Mouse (Mus musculus): ENCODE results near the gene Fbxo11. TPM values are rescaled to one million over a fixed set of nuclear protein-coding genes. Genes with fewer than 3 reads are reported as not detected.
"Not testable (repeated sequence)": the region's sequence is repeated elsewhere in the genome, so short reads cannot be mapped to it uniquely, and the experiment has no call there.

Gene Fbxo11
- polyA plus RNA-seq, 1 experiment from 2014 or later, result 19.6 TPM

DNA sequence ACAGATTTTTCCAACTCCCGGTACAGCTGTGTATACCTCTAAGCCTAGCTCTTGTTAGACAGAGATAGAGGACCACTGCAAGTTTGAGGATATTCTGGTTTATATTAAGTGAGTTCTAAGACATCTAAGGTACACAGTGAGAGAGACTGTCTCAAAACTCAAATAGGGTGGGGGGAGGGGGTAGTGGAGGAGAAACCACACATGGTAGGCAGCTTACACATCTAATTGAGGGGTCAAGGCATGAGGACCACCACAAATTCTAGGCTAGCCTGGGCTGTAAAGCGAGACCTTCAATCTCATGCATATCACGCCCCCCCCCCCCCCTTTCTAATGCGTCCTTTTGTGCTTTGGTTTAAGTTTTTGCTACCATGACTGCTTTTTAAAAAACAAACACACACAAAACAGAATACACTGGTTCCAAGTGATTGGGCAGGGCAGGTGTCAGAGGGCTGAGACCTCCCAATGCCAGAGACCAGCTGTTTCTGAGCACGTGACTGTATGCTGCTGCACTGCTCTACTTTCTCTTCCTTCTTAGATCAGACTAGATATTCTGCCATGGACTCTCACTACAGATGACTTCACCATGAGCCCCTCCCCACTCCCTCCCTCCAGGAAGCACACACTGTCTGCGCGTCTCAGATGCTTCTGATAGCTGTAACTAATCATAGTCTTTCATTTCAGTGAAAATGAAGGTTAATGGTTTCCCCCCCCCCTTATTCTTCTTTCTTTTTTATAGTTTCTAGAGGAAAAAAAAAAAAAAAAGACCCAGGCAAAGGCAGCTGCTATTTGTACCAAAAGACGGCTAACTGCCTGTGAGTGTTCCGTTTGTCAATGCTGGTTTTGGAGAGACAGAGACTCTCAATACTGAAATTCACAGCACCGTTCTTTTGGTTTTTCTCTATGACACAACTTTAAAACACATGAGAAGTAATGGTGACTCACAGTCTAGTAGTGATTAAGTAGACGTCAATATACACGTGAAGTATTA, 22.7 kb downstream of the Fbxo11 start:
- ATAC-seq (ENCODE audit: insufficient number of reproducible peaks, low FRiP score, low TSS enrichment, low read depth), result peak; percentile 80
- 50% methylated on average over 12 of the region's 12 CpGs for WGBS
- no peaks in the 10 kb centered on the region for H3K9me3 ChIP-seq (replicated peaks)

GRCm38 (mm10) chr17:88040810-88041209, 24.3 kb downstream of the Fbxo11 start:
- WGBS, result 92% methylated on average over 5 of the region's 5 CpGs

More for the DNA sequence above, 22.7 kb downstream of the Fbxo11 start:
- Histone ChIP-seq H3K36me3 (no peaks in the 10 kb centered on the region), H3K4me2 (replicated peaks) (no peak overlapping the region), H3K4me1 (peaks cover 8% of the 10 kb centered on the region; the same call in 1 of the 2 replicates), H3K4me3 (replicated peaks) (no peak overlapping the region), H3K9ac (no peak overlapping the region), H3K27me3 (no peaks in the 10 kb centered on the region), H3K27ac (replicated peaks) (no peak overlapping the region; the same call in 1 of the 2 replicates)

DNA sequence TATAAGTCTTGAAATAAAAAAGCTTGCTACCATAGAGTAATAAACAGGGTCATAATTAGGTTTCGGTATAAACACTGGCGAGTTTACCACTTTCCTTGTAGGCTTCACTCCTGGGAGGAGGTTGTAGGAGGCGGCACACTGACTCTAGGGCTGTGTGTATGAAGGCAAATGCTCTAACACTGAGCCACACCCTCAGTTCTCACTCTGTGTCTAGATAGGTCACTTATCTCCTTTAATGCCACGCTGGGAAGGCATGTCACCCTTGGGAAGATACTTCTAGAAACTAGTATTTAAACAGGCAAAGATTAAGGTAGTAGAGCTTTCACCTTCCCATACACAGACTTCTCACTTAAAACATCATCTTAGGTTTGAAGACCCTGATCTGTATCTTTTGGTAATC, 30.7 kb downstream of the Fbxo11 start:
- H3K4me1 ChIP-seq, result 0 out of 2 replicates have a peak, but pooled peaks cover 5% of the 10 kb centered on the region
- no peaks in the 10 kb centered on the region for H3K9me3 ChIP-seq (replicated peaks)
- no peaks in the 10 kb centered on the region for H3K27me3 ChIP-seq
- H3K4me3 ChIP-seq (replicated peaks), result no peak overlapping the region
- 94% methylated on average over 4 of the region's 4 CpGs for WGBS
- H3K4me2 ChIP-seq (replicated peaks), result no peak overlapping the region
- no peak overlapping the region for H3K27ac ChIP-seq (replicated peaks)
- no peak overlapping the region for H3K9ac ChIP-seq
- no peak for ATAC-seq (ENCODE audit: insufficient number of reproducible peaks, low FRiP score, low TSS enrichment, low read depth)
- no peaks in the 10 kb centered on the region for H3K36me3 ChIP-seq

More at GRCm38 (mm10) chr17:88040810-88041209, 24.3 kb downstream of the Fbxo11 start:
- Histone ChIP-seq H3K9me3 (replicated peaks) (no peaks in the 10 kb centered on the region), H3K9ac (no peak overlapping the region), H3K27me3 (no peaks in the 10 kb centered on the region), H3K4me2 (replicated peaks) (no peak overlapping the region), H3K27ac (replicated peaks) (no peak overlapping the region), H3K4me3 (replicated peaks) (no peak overlapping the region), H3K4me1 (peaks cover 8% of the 10 kb centered on the region; the same call in 1 of the 2 replicates), H3K36me3 (no peaks in the 10 kb centered on the region)
- ATAC-seq (ENCODE audit: insufficient number of reproducible peaks, low FRiP score, low TSS enrichment, low read depth), result no peak

- Histone ChIP-seq H3K36me3 (no peaks in the 10 kb centered on the region), H3K4me1 (0 out of 2 replicates have a peak, but pooled peaks cover 5% of the 10 kb centered on the region), H3K9me3 (replicated peaks) (no peaks in the 10 kb centered on the region), H3K4me2 (replicated peaks) (no peak overlapping the region), H3K27me3 (no peaks in the 10 kb centered on the region), H3K4me3 (replicated peaks) (no peak overlapping the region), H3K27ac (replicated peaks) (no peak overlapping the region), H3K9ac (no peak overlapping the region)
- WGBS, result 91% methylated on average over 5 of the region's 5 CpGs
- no peak for ATAC-seq (ENCODE audit: insufficient number of reproducible peaks, low FRiP score, low TSS enrichment, low read depth)
These were observed 33.3 kb downstream of the Fbxo11 start for GRCm38 (mm10) chr17:88031755-88032154.

- 81% methylated on average over 17 of the region's 17 CpGs for WGBS
- H3K9ac ChIP-seq, result no peak overlapping the region
- no peaks in the 10 kb centered on the region for H3K9me3 ChIP-seq (replicated peaks)
- H3K4me3 ChIP-seq (replicated peaks), result no peak overlapping the region
- H3K36me3 ChIP-seq, result no peaks in the 10 kb centered on the region
- H3K4me1 ChIP-seq, result 0 out of 2 replicates have a peak, but pooled peaks cover 5% of the 10 kb centered on the region
- ATAC-seq (ENCODE audit: insufficient number of reproducible peaks, low FRiP score, low TSS enrichment, low read depth), result 0 out of 2 replicates have a peak, but pooled peaks have one; percentile 19
- H3K27me3 ChIP-seq, result no peaks in the 10 kb centered on the region
- H3K27ac ChIP-seq (replicated peaks), result no peak overlapping the region
- H3K4me2 ChIP-seq (replicated peaks), result no peak overlapping the region
These were observed 35.7 kb downstream of the Fbxo11 start for GRCm38 (mm10) chr17:88029194-88029970.

DNA sequence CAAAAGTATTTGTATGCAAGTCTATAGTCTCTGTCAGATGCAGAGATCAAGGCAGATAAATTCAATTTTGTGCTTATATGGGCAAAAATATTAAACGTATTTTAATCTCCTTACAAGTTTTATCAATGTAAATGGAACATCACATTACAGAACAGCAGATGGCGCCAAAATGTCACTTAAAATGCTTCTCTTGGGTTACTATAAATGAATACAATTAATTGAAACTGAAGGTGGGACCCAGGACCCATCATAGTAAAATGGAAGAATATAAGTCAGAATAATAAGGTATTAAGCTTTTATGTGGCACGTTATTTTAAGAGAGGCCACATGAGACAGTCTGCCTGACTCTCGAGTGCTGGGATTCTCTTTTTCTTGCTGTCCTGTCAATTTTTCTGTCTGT, 39.9 kb downstream of the Fbxo11 start:
- no peak overlapping the region for H3K4me3 ChIP-seq (replicated peaks)
- 0 out of 2 replicates have a peak, but pooled peaks cover 5% of the 10 kb centered on the region for H3K4me1 ChIP-seq
- WGBS, result 39% methylated on average over 4 of the region's 4 CpGs
- H3K4me2 ChIP-seq (replicated peaks), result no peak overlapping the region
- H3K36me3 ChIP-seq, result no peaks in the 10 kb centered on the region
- H3K9me3 ChIP-seq (replicated peaks), result no peaks in the 10 kb centered on the region
- H3K27me3 ChIP-seq, result no peaks in the 10 kb centered on the region
- H3K27ac ChIP-seq (replicated peaks), result no peak overlapping the region
- no peak for ATAC-seq (ENCODE audit: insufficient number of reproducible peaks, low FRiP score, low TSS enrichment, low read depth)
- no peak overlapping the region for H3K9ac ChIP-seq

- H3K36me3 ChIP-seq, result no peaks in the 10 kb centered on the region
- no peak overlapping the region for H3K9ac ChIP-seq
- peaks cover 7% of the 10 kb centered on the region for H3K4me1 ChIP-seq
- no peak for ATAC-seq (ENCODE audit: insufficient number of reproducible peaks, low FRiP score, low TSS enrichment, low read depth)
- no peaks in the 10 kb centered on the region for H3K27me3 ChIP-seq
- H3K27ac ChIP-seq (replicated peaks), result no peak overlapping the region
- H3K4me3 ChIP-seq (replicated peaks), result no peak overlapping the region
- no peaks in the 10 kb centered on the region for H3K9me3 ChIP-seq (replicated peaks)
- no peak overlapping the region for H3K4me2 ChIP-seq (replicated peaks)
- WGBS, result 88% methylated on average over 1 of the region's 1 CpGs
These were observed 41.2 kb downstream of the Fbxo11 start for GRCm38 (mm10) chr17:88023924-88024323.

DNA sequence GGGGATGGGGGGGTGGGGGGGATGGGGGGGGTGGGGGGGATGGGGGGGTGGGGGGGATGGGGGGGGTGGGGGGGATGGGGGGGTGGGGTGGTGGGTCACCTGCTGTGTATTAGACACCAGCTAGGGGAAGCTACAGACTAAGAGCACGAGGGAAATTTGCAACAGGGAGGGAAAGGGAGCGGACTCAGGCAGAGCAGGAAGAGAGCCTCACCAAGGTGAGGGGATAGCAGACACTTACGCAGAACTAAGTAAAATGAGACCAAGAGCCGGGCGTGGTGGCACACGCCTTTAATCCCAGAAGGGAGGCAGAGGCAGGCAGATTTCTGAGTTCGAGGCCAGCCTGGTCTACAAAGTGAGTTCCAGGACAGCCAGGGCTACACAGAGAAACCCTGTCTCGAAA, 49.1 kb downstream of the Fbxo11 start:
- H3K4me2 ChIP-seq (replicated peaks); H3K27ac ChIP-seq (replicated peaks); ATAC-seq (ENCODE audit: insufficient number of reproducible peaks, low FRiP score, low TSS enrichment, low read depth); H3K9me3 ChIP-seq (replicated peaks); H3K27me3 ChIP-seq; H3K9ac ChIP-seq; H3K4me3 ChIP-seq (replicated peaks); H3K4me1 ChIP-seq: not testable (repeated sequence)
- 92% methylated on average over 8 of the region's 8 CpGs for WGBS
- H3K36me3 ChIP-seq, result peaks cover 30% of the 10 kb centered on the region

DNA sequence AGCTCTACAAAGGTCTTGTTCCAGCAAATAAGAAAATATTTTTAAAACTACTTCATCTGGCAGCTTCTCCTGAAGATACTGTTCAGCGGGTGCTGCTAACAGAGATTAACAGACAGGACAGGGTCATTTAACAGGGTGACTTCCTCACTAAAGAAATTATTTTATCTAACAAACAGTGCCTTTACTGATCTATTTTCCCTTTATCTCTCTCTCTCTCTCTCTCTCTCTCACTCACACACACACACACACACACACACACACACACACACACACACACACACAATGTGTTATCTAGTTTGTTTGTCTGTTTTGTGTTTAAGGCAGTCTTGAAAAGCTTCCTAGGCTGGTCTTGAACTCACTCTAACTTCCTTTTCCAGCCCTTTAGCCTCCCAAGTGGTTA, 50.6 kb downstream of the Fbxo11 start:
- no peak for ATAC-seq (ENCODE audit: insufficient number of reproducible peaks, low FRiP score, low TSS enrichment, low read depth)
- Histone ChIP-seq H3K9ac (no peak overlapping the region), H3K4me1 (peaks cover under 1% of the 10 kb centered on the region), H3K9me3 (replicated peaks) (no peaks in the 10 kb centered on the region), H3K4me2 (replicated peaks) (no peak overlapping the region), H3K27ac (replicated peaks) (no peak overlapping the region), H3K27me3 (no peaks in the 10 kb centered on the region), H3K36me3 (peaks cover 42% of the 10 kb centered on the region), H3K4me3 (replicated peaks) (no peak overlapping the region)
- WGBS, result 86% methylated on average over 1 of the region's 1 CpGs

DNA sequence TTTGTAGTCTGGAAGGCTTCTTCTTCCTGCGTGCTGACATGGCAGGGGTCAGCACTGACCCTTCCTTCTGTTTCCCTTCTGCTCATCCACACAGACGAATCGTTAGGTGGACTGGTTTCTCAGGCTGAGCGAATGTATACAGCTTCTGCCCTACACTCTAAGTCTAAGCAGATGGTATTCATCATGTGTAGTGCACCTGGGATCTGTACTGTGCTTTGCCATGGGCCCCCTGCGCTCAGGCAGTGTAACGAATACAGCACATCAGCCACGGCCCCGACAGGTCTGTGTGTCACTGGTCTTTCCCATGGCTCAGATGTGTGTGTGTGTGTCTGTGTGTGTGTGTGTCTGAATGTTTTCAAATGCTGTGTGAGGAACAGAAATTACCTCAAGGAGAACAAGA, 58.1 kb downstream of the Fbxo11 start:
- no peak overlapping the region for H3K9ac ChIP-seq
- H3K36me3 ChIP-seq, result peaks cover 57% of the 10 kb centered on the region
- 56% methylated on average over 8 of the region's 8 CpGs for WGBS
- H3K9me3 ChIP-seq (replicated peaks), result no peaks in the 10 kb centered on the region
- no peak overlapping the region for H3K4me3 ChIP-seq (replicated peaks)
- no peak overlapping the region for H3K27ac ChIP-seq (replicated peaks)
- H3K4me1 ChIP-seq, result no peaks in the 10 kb centered on the region
- H3K27me3 ChIP-seq, result no peaks in the 10 kb centered on the region
- no peak for ATAC-seq (ENCODE audit: insufficient number of reproducible peaks, low FRiP score, low TSS enrichment, low read depth)
- H3K4me2 ChIP-seq (replicated peaks), result no peak overlapping the region

DNA sequence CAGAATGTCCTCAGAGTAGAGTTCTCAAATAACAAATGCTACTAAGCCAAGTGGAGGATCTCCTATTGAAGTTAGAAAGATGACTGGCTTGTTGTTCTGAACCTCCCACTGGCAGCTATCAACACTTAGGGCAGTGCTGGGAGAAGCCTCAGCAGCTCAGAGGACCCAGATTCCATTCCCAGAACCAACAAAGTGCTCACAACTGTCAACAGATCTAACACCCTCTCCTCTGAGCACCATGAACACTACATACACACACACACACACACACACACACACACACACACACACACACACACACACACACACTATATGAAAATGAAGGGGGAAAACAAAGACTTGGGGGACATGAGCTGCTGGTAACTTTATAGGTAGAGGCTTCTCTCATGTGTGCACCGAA, 60.2 kb downstream of the Fbxo11 start:
- no peak overlapping the region for H3K9ac ChIP-seq
- H3K4me2 ChIP-seq (replicated peaks), result no peak overlapping the region
- WGBS, result 97% methylated on average over 1 of the region's 1 CpGs
- H3K9me3 ChIP-seq (replicated peaks), result no peaks in the 10 kb centered on the region
- H3K4me3 ChIP-seq (replicated peaks), result no peak overlapping the region
- H3K4me1 ChIP-seq, result no peaks in the 10 kb centered on the region
- no peak overlapping the region for H3K27ac ChIP-seq (replicated peaks)
- no peak for ATAC-seq (ENCODE audit: insufficient number of reproducible peaks, low FRiP score, low TSS enrichment, low read depth)
- H3K27me3 ChIP-seq, result no peaks in the 10 kb centered on the region
- peaks cover 56% of the 10 kb centered on the region for H3K36me3 ChIP-seq
